Mouse (Mus musculus): ENCODE data around the gene Tmem178b. TPM values are rescaled to one million over a fixed set of nuclear protein-coding genes. Genes with fewer than 3 reads are reported as not detected.

Gene Tmem178b
- total RNA-seq, 1 experiment: 0.04 TPM

GRCm38 (mm10) chr6:39964606-39965005 lies 91.5 kb downstream of the Tmem178b start:
- in situ Hi-C loops (cut with MboI; ENCODE audit: low sequenced_read_pairs in 2 of 2, unreplicated experiment in 2 of 2): no loop called here
- no peak for DNase-seq (ENCODE audit: low read depth, low spot score)
- no peaks in the 10 kb centered on the region for H3K4me1 ChIP-seq (ENCODE audit: control insufficient read depth in 2 of 2, insufficient read depth in 2 of 2, low read length in 2 of 2, poor library complexity in 1 of 2)
- no peak overlapping the region for H3K27ac ChIP-seq (ENCODE audit: insufficient read depth, low read depth, low read length, poor library complexity, severe bottlenecking)
- H3K9ac ChIP-seq (ENCODE audit: insufficient read depth, low read depth, low read length, poor library complexity, severe bottlenecking): no peak overlapping the region
- H3K4me3 ChIP-seq (ENCODE audit: insufficient read depth in 1 of 2, low read depth in 1 of 2, low read length in 2 of 2, poor library complexity in 1 of 2, severe bottlenecking in 1 of 2): no peak overlapping the region
- no peaks in the 10 kb centered on the region for H3K9me3 ChIP-seq (ENCODE audit: control insufficient read depth, insufficient read depth, low read depth, low read length)
- TF ChIP-seq CHD2 (IDR thresholded peaks at IDR 0.05; ENCODE audit: low read depth, low read length) (no peak), HCFC1 (IDR thresholded peaks at IDR 0.05; ENCODE audit: borderline replicate concordance, insufficient read depth, low read length) (no peak), ZNF384 (IDR thresholded peaks at IDR 0.05; ENCODE audit: low read depth, low read length) (no peak), MAFK (IDR thresholded peaks at IDR 0.05; ENCODE audit: insufficient read depth, low read depth, low read length) (no peak), ZC3H11A (IDR thresholded peaks at IDR 0.05; ENCODE audit: borderline replicate concordance, low read depth, low read length) (no peak)
- no peaks in the 10 kb centered on the region for H3K36me3 ChIP-seq (ENCODE audit: control insufficient read depth, insufficient read depth, low read length, poor library complexity, severe bottlenecking)

DNA sequence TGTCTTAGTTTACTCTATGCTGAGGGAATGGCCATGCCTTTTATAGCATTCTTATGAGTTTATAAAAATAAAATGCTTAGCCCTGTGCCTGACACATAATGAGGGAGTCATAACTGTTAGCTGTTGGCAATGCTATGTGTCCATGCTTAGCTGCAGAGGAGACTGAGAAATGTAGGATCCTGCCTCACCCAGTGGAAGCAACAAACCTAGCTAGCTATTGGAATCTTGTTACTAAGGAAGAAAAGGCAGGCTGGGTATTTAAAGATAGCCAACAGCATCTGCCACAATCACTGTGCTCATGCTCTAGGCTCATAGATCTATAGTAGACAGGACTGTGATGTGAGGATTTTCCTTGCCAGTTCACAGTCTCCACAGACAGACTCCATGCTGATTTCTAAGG lies 97.2 kb downstream of the Tmem178b start:
- Histone ChIP-seq H3K4me3 (ENCODE audit: insufficient read depth in 1 of 2, low read depth in 1 of 2, low read length in 2 of 2, poor library complexity in 1 of 2, severe bottlenecking in 1 of 2) (no peak overlapping the region), H3K4me1 (ENCODE audit: control insufficient read depth in 2 of 2, insufficient read depth in 2 of 2, low read length in 2 of 2, poor library complexity in 1 of 2) (no peaks in the 10 kb centered on the region), H3K36me3 (ENCODE audit: control insufficient read depth, insufficient read depth, low read length, poor library complexity, severe bottlenecking) (no peaks in the 10 kb centered on the region), H3K9me3 (ENCODE audit: control insufficient read depth, insufficient read depth, low read depth, low read length) (no peaks in the 10 kb centered on the region), H3K9ac (ENCODE audit: insufficient read depth, low read depth, low read length, poor library complexity, severe bottlenecking) (no peak overlapping the region), H3K27ac (ENCODE audit: insufficient read depth, low read depth, low read length, poor library complexity, severe bottlenecking) (no peak overlapping the region)
- TF ChIP-seq ZC3H11A (IDR thresholded peaks at IDR 0.05; ENCODE audit: borderline replicate concordance, low read depth, low read length): no peak
- no peak for TF ChIP-seq CHD2 (IDR thresholded peaks at IDR 0.05; ENCODE audit: low read depth, low read length)
- no peak for TF ChIP-seq ZNF384 (IDR thresholded peaks at IDR 0.05; ENCODE audit: low read depth, low read length)
- no peak for TF ChIP-seq HCFC1 (IDR thresholded peaks at IDR 0.05; ENCODE audit: borderline replicate concordance, insufficient read depth, low read length)
- TF ChIP-seq MAFK (IDR thresholded peaks at IDR 0.05; ENCODE audit: insufficient read depth, low read depth, low read length): no peak
- in situ Hi-C loops (cut with MboI; ENCODE audit: low sequenced_read_pairs in 2 of 2, unreplicated experiment in 2 of 2): no loop called here
- no peak for DNase-seq (ENCODE audit: low read depth, low spot score)

DNA sequence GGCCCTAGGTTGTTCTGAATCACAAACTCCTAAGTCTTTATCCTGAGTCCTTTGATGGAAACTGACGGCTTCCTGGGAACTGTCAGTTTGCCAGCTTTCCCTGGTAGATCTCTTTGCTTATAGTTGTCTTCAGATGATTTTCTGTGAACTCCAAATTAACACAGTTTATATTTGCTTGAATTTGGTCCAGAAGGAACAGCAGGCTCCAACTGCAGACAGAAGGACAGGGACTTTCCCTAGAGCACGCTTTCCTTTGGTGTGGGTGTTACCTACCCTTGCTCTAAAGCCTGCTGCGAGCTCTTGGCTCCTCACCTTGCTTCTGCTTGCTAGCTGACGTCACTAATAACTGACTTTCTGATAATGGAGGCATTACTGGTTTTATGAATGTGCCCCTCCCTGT lies 105.9 kb downstream of the Tmem178b start:
- H3K9ac ChIP-seq (ENCODE audit: insufficient read depth, low read depth, low read length, poor library complexity, severe bottlenecking): no peak overlapping the region
- no peaks in the 10 kb centered on the region for H3K4me1 ChIP-seq (ENCODE audit: control insufficient read depth in 2 of 2, insufficient read depth in 2 of 2, low read length in 2 of 2, poor library complexity in 1 of 2)
- H3K4me3 ChIP-seq (ENCODE audit: insufficient read depth in 1 of 2, low read depth in 1 of 2, low read length in 2 of 2, poor library complexity in 1 of 2, severe bottlenecking in 1 of 2): no peak overlapping the region
- no peaks in the 10 kb centered on the region for H3K9me3 ChIP-seq (ENCODE audit: control insufficient read depth, insufficient read depth, low read depth, low read length)
- no peak for TF ChIP-seq ZC3H11A (IDR thresholded peaks at IDR 0.05; ENCODE audit: borderline replicate concordance, low read depth, low read length)
- TF ChIP-seq ZNF384 (IDR thresholded peaks at IDR 0.05; ENCODE audit: low read depth, low read length): no peak
- TF ChIP-seq CHD2 (IDR thresholded peaks at IDR 0.05; ENCODE audit: low read depth, low read length): no peak
- TF ChIP-seq MAFK (IDR thresholded peaks at IDR 0.05; ENCODE audit: insufficient read depth, low read depth, low read length): no peak
- TF ChIP-seq HCFC1 (IDR thresholded peaks at IDR 0.05; ENCODE audit: borderline replicate concordance, insufficient read depth, low read length): no peak
- in situ Hi-C loops (cut with MboI; ENCODE audit: low sequenced_read_pairs in 2 of 2, unreplicated experiment in 2 of 2): no loop called here
- no peaks in the 10 kb centered on the region for H3K36me3 ChIP-seq (ENCODE audit: control insufficient read depth, insufficient read depth, low read length, poor library complexity, severe bottlenecking)
- no peak for DNase-seq (ENCODE audit: low read depth, low spot score)
- H3K27ac ChIP-seq (ENCODE audit: insufficient read depth, low read depth, low read length, poor library complexity, severe bottlenecking): no peak overlapping the region

GRCm38 (mm10) chr6:39990772-39991171 lies 117.7 kb downstream of the Tmem178b start:
- in situ Hi-C loops (cut with MboI; ENCODE audit: low sequenced_read_pairs in 2 of 2, unreplicated experiment in 2 of 2): no loop called here
- H3K4me3 ChIP-seq (ENCODE audit: insufficient read depth in 1 of 2, low read depth in 1 of 2, low read length in 2 of 2, poor library complexity in 1 of 2, severe bottlenecking in 1 of 2): no peak overlapping the region

GRCm38 (mm10) chr6:39991922-39992321 lies 118.9 kb downstream of the Tmem178b start:
- DNase-seq (ENCODE audit: low read depth, low spot score): no peak
- Histone ChIP-seq H3K36me3 (ENCODE audit: control insufficient read depth, insufficient read depth, low read length, poor library complexity, severe bottlenecking) (no peaks in the 10 kb centered on the region), H3K9ac (ENCODE audit: insufficient read depth, low read depth, low read length, poor library complexity, severe bottlenecking) (no peak overlapping the region), H3K27ac (ENCODE audit: insufficient read depth, low read depth, low read length, poor library complexity, severe bottlenecking) (no peak overlapping the region), H3K4me1 (ENCODE audit: control insufficient read depth in 2 of 2, insufficient read depth in 2 of 2, low read length in 2 of 2, poor library complexity in 1 of 2) (peaks cover 2 to 6% of the 10 kb centered on the region in 2 experiments; a peak in 2 of 4 replicates), H3K9me3 (ENCODE audit: control insufficient read depth, insufficient read depth, low read depth, low read length) (no peaks in the 10 kb centered on the region), H3K4me3 (ENCODE audit: insufficient read depth in 1 of 2, low read depth in 1 of 2, low read length in 2 of 2, poor library complexity in 1 of 2, severe bottlenecking in 1 of 2) (no peak overlapping the region)
- TF ChIP-seq HCFC1 (IDR thresholded peaks at IDR 0.05; ENCODE audit: borderline replicate concordance, insufficient read depth, low read length) (no peak), ZNF384 (IDR thresholded peaks at IDR 0.05; ENCODE audit: low read depth, low read length) (no peak), MAFK (IDR thresholded peaks at IDR 0.05; ENCODE audit: insufficient read depth, low read depth, low read length) (no peak), CHD2 (IDR thresholded peaks at IDR 0.05; ENCODE audit: low read depth, low read length) (no peak), ZC3H11A (IDR thresholded peaks at IDR 0.05; ENCODE audit: borderline replicate concordance, low read depth, low read length) (no peak)
- in situ Hi-C loops (cut with MboI; ENCODE audit: low sequenced_read_pairs in 2 of 2, unreplicated experiment in 2 of 2): no loop called here

More at GRCm38 (mm10) chr6:39990772-39991171, 117.7 kb downstream of the Tmem178b start:
- no peak overlapping the region for H3K27ac ChIP-seq (ENCODE audit: insufficient read depth, low read depth, low read length, poor library complexity, severe bottlenecking)
- H3K9ac ChIP-seq (ENCODE audit: insufficient read depth, low read depth, low read length, poor library complexity, severe bottlenecking): no peak overlapping the region
- TF ChIP-seq CHD2 (IDR thresholded peaks at IDR 0.05; ENCODE audit: low read depth, low read length) (no peak), ZC3H11A (IDR thresholded peaks at IDR 0.05; ENCODE audit: borderline replicate concordance, low read depth, low read length) (no peak), HCFC1 (IDR thresholded peaks at IDR 0.05; ENCODE audit: borderline replicate concordance, insufficient read depth, low read length) (no peak), MAFK (IDR thresholded peaks at IDR 0.05; ENCODE audit: insufficient read depth, low read depth, low read length) (no peak), ZNF384 (IDR thresholded peaks at IDR 0.05; ENCODE audit: low read depth, low read length) (no peak)
- H3K36me3 ChIP-seq (ENCODE audit: control insufficient read depth, insufficient read depth, low read length, poor library complexity, severe bottlenecking): no peaks in the 10 kb centered on the region
- peak; percentile 24 for DNase-seq (ENCODE audit: low read depth, low spot score)
- H3K4me1 ChIP-seq (ENCODE audit: control insufficient read depth in 2 of 2, insufficient read depth in 2 of 2, low read length in 2 of 2, poor library complexity in 1 of 2): peaks cover 2 to 6% of the 10 kb centered on the region in 2 experiments; a peak in 2 of 4 replicates
- H3K9me3 ChIP-seq (ENCODE audit: control insufficient read depth, insufficient read depth, low read depth, low read length): no peaks in the 10 kb centered on the region

Measured in ES-E14 (cell line).